Mouse (Mus musculus): ENCODE data around the gene Slc35e4. TPM values are rescaled to one million over a fixed set of nuclear protein-coding genes. Genes with fewer than 3 reads are reported as not detected.
A peak's percentile ranks its signal among the peaks of the same experiment; 100 is the strongest.
"Not testable (repeated sequence)": the region's sequence is repeated elsewhere in the genome, so short reads cannot be mapped to it uniquely, and the experiment has no call there.

Gene Slc35e4
- total RNA-seq (2014; rRNA removed; ENCODE audit: low replicate concordance) (9.8 and 11.2 TPM in 2 replicates), polyA plus RNA-seq (2015; fragmentation: Nextera tagmentation; extraction: Ambion mirVana) (3.0 and 3.2 TPM in 2 replicates)

- DNase-seq (ENCODE audit: low spot score) (peak; percentile 77), ATAC-seq (ENCODE audit: insufficient read depth, low read depth) (peak; percentile 44)
- peak within 1 kb of the TSS; percentile 88 for H3K4me2 ChIP-seq (ENCODE audit: low read depth, low read length)
- peak within 1 kb of the TSS; percentile 58 for H3K9ac ChIP-seq (replicated peaks; ENCODE audit: low read depth, low read length)
- H3K27me3 ChIP-seq (ENCODE audit: control insufficient read depth, insufficient read depth, low read length): no peaks in the 10 kb centered on the region
- under 1% methylated on average over 27 of the region's 28 CpGs for WGBS
- H3K4me1 ChIP-seq (ENCODE audit: control insufficient read depth, insufficient read depth): peaks cover 26% of the 10 kb centered on the region
- no peaks in the 10 kb centered on the region for H3K9me3 ChIP-seq (replicated peaks; ENCODE audit: control insufficient read depth, low read length)
- no peak for TF ChIP-seq EP300 (IDR thresholded peaks at IDR 0.05; ENCODE audit: low read depth)
- peak; percentile 85 for TF ChIP-seq CTCF (IDR thresholded peaks at IDR 0.05; ENCODE audit: low read depth)
- H3K27ac ChIP-seq (ENCODE audit: low read depth): peak within 1 kb of the TSS; percentile 57
- H3K4me3 ChIP-seq (ENCODE audit: low read depth, low read length): peak within 1 kb of the TSS; percentile 59
- no peaks in the 10 kb centered on the region for H3K36me3 ChIP-seq (replicated peaks; ENCODE audit: control insufficient read depth, insufficient read depth, low read length)
These were observed at the start of gene Slc35e4 for GRCm38 (mm10) chr11:3914109-3914840. Gene Slc35e4, minus strand, starts transcription at chr11:3914664.

- ATAC-seq (ENCODE audit: insufficient read depth, low read depth): peak; percentile 94
- DNase-seq (ENCODE audit: low spot score): peak; percentile 93
- Histone ChIP-seq H3K36me3 (replicated peaks; ENCODE audit: control insufficient read depth, insufficient read depth, low read length) (peaks cover 8% of the 10 kb centered on the region), H3K4me3 (ENCODE audit: low read depth, low read length) (peak within 1 kb of the TSS; percentile 75), H3K4me2 (ENCODE audit: low read depth, low read length) (peak within 1 kb of the TSS; percentile 74), H3K27ac (ENCODE audit: low read depth) (peak within 1 kb of the TSS; percentile 83), H3K9ac (replicated peaks; ENCODE audit: low read depth, low read length) (peak within 1 kb of the TSS; percentile 74), H3K9me3 (replicated peaks; ENCODE audit: control insufficient read depth, low read length) (no peaks in the 10 kb centered on the region), H3K27me3 (ENCODE audit: control insufficient read depth, insufficient read depth, low read length) (no peaks in the 10 kb centered on the region), H3K4me1 (ENCODE audit: control insufficient read depth, insufficient read depth) (peaks cover 11% of the 10 kb centered on the region)
- TF ChIP-seq EP300 (IDR thresholded peaks at IDR 0.05; ENCODE audit: low read depth) (peak; percentile 92), CTCF (IDR thresholded peaks at IDR 0.05; ENCODE audit: low read depth) (no peak)
- WGBS: under 1% methylated on average over 31 of the region's 31 CpGs
These were observed 49.3 kb upstream of the Slc35e4 start, which contains the start of gene Pes1 for GRCm38 (mm10) chr11:3963610-3964415. Gene Pes1, plus strand, starts transcription at chr11:3963975.

GRCm38 (mm10) chr11:3963155-3963554 is 48.7 kb upstream of the Slc35e4 start:
- H3K27me3 ChIP-seq (ENCODE audit: control insufficient read depth, insufficient read depth, low read length): no peaks in the 10 kb centered on the region
- peaks cover 11% of the 10 kb centered on the region for H3K4me1 ChIP-seq (ENCODE audit: control insufficient read depth, insufficient read depth)
- 82% methylated on average over 10 of the region's 10 CpGs for WGBS
- TF ChIP-seq CTCF (IDR thresholded peaks at IDR 0.05; ENCODE audit: low read depth): no peak
- H3K4me2 ChIP-seq (ENCODE audit: low read depth, low read length): peak overlapping the region; percentile 74
- peak overlapping the region; percentile 83 for H3K27ac ChIP-seq (ENCODE audit: low read depth)
- DNase-seq (ENCODE audit: low spot score): no peak
- H3K9ac ChIP-seq (replicated peaks; ENCODE audit: low read depth, low read length): 0 out of 2 replicates have a peak overlapping the region, but pooled peaks have one; percentile 74
- peak overlapping the region; percentile 75; the same call in 1 of the 2 replicates for H3K4me3 ChIP-seq (ENCODE audit: low read depth, low read length)
- H3K36me3 ChIP-seq (replicated peaks; ENCODE audit: control insufficient read depth, insufficient read depth, low read length): peaks cover 4% of the 10 kb centered on the region
- ATAC-seq (ENCODE audit: insufficient read depth, low read depth): no peak
- no peaks in the 10 kb centered on the region for H3K9me3 ChIP-seq (replicated peaks; ENCODE audit: control insufficient read depth, low read length)

- TF ChIP-seq CTCF (IDR thresholded peaks at IDR 0.05; ENCODE audit: low read depth) (no peak), EP300 (IDR thresholded peaks at IDR 0.05; ENCODE audit: low read depth) (no peak)
- 62% methylated on average over 3 of the region's 3 CpGs for WGBS
- H3K36me3 ChIP-seq (replicated peaks; ENCODE audit: control insufficient read depth, insufficient read depth, low read length): no peaks in the 10 kb centered on the region; the same call in 1 of the 2 replicates
These were observed 47.3 kb upstream of the Slc35e4 start for GRCm38 (mm10) chr11:3961761-3962160.

GRCm38 (mm10) chr11:3960901-3961300 is 46.4 kb upstream of the Slc35e4 start:
- WGBS: 33% methylated on average over 2 of the region's 2 CpGs
- Histone ChIP-seq H3K4me2 (ENCODE audit: low read depth, low read length) (no peak overlapping the region), H3K9ac (replicated peaks; ENCODE audit: low read depth, low read length) (no peak overlapping the region), H3K4me3 (ENCODE audit: low read depth, low read length) (no peak overlapping the region), H3K36me3 (replicated peaks; ENCODE audit: control insufficient read depth, insufficient read depth, low read length) (no peaks in the 10 kb centered on the region), H3K9me3 (replicated peaks; ENCODE audit: control insufficient read depth, low read length) (no peaks in the 10 kb centered on the region), H3K27me3 (ENCODE audit: control insufficient read depth, insufficient read depth, low read length) (no peaks in the 10 kb centered on the region), H3K27ac (ENCODE audit: low read depth) (no peak overlapping the region), H3K4me1 (ENCODE audit: control insufficient read depth, insufficient read depth) (peaks cover 11% of the 10 kb centered on the region)
- no peak for ATAC-seq (ENCODE audit: insufficient read depth, low read depth)
- DNase-seq (ENCODE audit: low spot score): no peak
- no peak for TF ChIP-seq CTCF (IDR thresholded peaks at IDR 0.05; ENCODE audit: low read depth)
- no peak for TF ChIP-seq EP300 (IDR thresholded peaks at IDR 0.05; ENCODE audit: low read depth)

More at GRCm38 (mm10) chr11:3961761-3962160, 47.3 kb upstream of the Slc35e4 start:
- Histone ChIP-seq H3K4me1 (ENCODE audit: control insufficient read depth, insufficient read depth) (peaks cover 11% of the 10 kb centered on the region), H3K9ac (replicated peaks; ENCODE audit: low read depth, low read length) (no peak overlapping the region), H3K4me2 (ENCODE audit: low read depth, low read length) (no peak overlapping the region), H3K27ac (ENCODE audit: low read depth) (no peak overlapping the region), H3K4me3 (ENCODE audit: low read depth, low read length) (no peak overlapping the region), H3K9me3 (replicated peaks; ENCODE audit: control insufficient read depth, low read length) (no peaks in the 10 kb centered on the region), H3K27me3 (ENCODE audit: control insufficient read depth, insufficient read depth, low read length) (no peaks in the 10 kb centered on the region)
- DNase-seq (ENCODE audit: low spot score) (no peak), ATAC-seq (ENCODE audit: insufficient read depth, low read depth) (no peak)

GRCm38 (mm10) chr11:3955371-3955770 is 40.9 kb upstream of the Slc35e4 start:
- not testable (repeated sequence) for H3K9me3 ChIP-seq (replicated peaks; ENCODE audit: control insufficient read depth, low read length); H3K4me1 ChIP-seq (ENCODE audit: control insufficient read depth, insufficient read depth); DNase-seq (ENCODE audit: low spot score); H3K27ac ChIP-seq (ENCODE audit: low read depth); H3K36me3 ChIP-seq (replicated peaks; ENCODE audit: control insufficient read depth, insufficient read depth, low read length); H3K4me3 ChIP-seq (ENCODE audit: low read depth, low read length); H3K9ac ChIP-seq (replicated peaks; ENCODE audit: low read depth, low read length); H3K27me3 ChIP-seq (ENCODE audit: control insufficient read depth, insufficient read depth, low read length); ATAC-seq (ENCODE audit: insufficient read depth, low read depth); H3K4me2 ChIP-seq (ENCODE audit: low read depth, low read length)
- 74% methylated on average over 4 of the region's 4 CpGs for WGBS

GRCm38 (mm10) chr11:3954876-3955275 is 40.4 kb upstream of the Slc35e4 start:
- H3K27me3 ChIP-seq (ENCODE audit: control insufficient read depth, insufficient read depth, low read length); H3K4me2 ChIP-seq (ENCODE audit: low read depth, low read length); H3K9me3 ChIP-seq (replicated peaks; ENCODE audit: control insufficient read depth, low read length); ATAC-seq (ENCODE audit: insufficient read depth, low read depth); H3K9ac ChIP-seq (replicated peaks; ENCODE audit: low read depth, low read length); H3K4me1 ChIP-seq (ENCODE audit: control insufficient read depth, insufficient read depth); H3K27ac ChIP-seq (ENCODE audit: low read depth); DNase-seq (ENCODE audit: low spot score); H3K36me3 ChIP-seq (replicated peaks; ENCODE audit: control insufficient read depth, insufficient read depth, low read length); H3K4me3 ChIP-seq (ENCODE audit: low read depth, low read length): not testable (repeated sequence)
- WGBS: 77% methylated on average over 5 of the region's 5 CpGs

Data from heart, postnatal 0 days (tissue).